Mouse (Mus musculus) right cerebral cortex, adult 2 months (tissue): ENCODE data around the gene Tmem235.

Source experiments
- DNase-seq, 2 experiments: peaks; one replicate each; pipeline ENCODE4 v3.0.0; 2021 to 2022; ENCODE audit warnings: low spot score in 2 of 2

The Tmem235 gene

DNA sequence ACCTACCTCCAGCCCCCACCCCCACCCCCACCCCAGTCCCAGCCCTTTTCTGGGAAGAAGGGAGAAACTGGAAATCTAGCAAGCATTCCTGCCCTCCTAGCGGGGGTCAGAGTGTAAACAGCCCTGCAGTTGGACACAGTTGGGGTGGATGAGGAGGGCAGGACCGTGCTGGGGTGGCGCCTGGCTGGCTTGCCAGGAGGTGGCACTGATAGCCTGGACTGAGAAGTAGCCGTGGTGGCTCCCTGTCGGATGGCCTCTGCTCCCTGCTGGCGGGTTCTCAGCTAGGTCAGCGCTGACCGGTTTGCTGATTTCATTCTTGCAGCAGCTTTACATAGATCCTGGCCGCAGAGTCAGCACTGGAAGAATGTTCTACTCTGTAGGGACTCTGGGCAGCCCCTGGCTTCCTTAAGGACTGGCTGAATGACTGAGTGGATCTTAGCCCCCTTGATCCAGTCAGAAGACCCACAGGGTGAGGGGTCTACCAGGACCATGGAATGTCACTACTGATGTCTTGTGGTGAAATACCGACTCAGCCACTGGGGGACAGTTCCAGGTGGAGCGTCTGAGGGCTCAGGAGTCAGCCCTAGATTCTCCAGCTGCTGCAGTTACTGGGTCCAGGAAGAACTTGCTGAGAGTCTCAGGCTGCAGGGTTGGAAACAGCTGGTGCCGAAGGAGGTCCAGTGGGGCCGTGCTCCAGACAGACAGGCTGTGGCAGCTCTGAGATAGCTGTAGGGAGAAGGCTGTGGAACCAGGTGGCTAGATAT is 30.1 kb downstream of the Tmem235 start:
- no peak for DNase-seq

DNA sequence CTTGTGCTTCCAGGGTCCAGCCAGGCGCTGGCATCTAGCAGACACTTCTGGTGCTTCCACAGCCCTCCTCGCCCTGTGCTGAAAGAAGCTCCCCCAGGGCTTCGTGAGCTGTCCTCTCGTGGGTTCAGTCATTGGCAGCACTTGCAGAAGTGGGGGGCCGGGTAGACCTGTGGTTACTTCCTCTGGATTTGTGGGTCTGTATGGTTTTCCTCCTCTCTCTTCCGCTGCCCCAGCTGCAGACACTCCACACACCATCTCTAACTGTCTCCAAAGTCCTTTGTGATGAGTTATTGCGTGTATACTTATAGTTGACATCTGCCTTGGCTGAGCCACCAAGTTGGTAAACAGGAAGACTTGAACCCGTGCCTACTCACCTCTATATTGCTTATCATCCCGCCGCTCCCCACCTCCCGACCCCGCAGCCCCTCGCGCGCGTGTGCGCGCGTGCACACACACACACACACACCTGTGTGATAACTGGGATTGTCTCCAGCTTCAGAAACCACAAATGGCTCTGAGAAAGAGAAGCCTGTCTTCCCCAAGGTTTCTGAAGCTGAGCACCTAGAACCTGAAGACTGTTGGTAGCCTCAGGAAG is 31.1 kb downstream of the Tmem235 start:
- no peak for DNase-seq

DNA sequence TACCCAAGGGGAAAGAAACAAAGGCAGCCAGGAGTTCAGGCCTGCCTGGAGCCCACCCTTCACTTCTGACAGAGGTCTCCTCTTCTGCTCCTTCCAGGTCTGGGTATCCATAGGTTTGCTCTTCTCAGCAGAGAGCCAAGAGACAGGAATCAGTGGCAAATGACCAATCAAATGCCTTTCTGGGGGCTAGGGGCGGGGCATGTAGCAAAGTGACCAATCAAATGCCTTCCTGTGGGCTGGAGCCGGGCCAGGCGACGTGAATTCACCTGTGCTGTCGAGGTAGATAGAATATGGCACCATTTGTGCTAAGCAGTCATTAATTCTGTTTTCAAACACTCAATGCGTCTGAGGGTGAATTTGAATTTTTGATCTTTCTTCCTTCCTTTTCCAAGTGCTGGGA is 31.6 kb downstream of the Tmem235 start:
- DNase-seq = no peak

DNA sequence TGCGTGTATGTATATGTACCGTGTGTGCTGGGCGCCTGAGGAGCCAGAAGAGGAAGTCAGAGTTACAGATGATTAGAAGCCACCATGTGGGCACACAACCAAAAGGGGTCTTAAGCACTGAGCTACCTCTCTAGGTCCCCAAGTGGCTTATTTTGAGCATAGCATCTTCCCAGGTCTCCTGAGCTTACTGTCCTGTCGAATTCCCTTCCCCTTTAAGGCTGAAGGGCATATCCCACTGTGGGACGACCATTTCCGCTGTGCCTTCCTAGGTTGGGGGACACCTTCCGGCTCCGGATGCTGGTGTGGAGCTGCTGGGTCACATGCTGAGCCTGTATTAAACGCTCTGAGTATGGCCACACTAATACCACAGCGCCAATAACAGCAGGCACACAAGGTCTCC is 34.1 kb downstream of the Tmem235 start:
- DNase-seq = no peak

DNA sequence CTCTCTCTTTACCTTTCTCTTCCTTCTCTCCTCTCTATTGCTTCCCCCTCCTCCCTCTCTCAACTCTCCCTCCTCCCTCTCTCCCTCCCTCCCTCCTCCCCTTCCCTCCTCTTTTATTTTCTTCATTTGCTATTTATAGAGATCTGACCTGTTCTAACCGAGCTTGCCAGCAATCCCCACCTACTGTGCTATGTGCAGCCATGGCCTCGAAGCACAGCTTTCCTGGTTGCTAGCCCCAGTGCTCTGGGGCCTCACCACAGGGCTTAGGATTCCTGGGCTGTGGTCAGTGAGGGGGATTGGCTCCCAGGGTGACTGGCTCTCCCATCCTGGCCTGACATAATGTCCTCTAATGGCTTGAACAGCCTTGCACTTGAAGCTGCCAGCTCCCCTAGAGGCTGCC is 36.0 kb downstream of the Tmem235 start:
- DNase-seq = no peak

DNA sequence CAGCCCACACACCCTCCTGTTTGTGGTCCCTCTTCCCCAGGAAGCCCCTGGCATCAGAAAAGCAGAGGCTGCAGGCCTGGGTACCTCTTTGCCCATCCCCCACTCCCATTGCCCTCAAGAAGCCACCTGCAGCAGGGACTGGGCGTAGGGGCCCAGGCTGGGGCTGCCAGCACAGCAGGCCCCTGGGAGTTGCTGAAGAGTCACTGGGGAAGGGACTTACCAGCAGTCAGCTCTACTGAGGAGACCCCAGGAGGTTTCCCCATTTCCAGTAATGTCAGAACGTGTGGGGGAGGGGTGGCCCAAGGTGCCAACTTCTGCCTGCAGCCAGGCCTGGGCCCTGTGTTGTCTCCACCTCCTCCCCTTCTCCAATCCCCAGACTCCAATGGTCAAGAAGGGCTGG is 41.7 kb downstream of the Tmem235 start:
- no peak for DNase-seq

DNA sequence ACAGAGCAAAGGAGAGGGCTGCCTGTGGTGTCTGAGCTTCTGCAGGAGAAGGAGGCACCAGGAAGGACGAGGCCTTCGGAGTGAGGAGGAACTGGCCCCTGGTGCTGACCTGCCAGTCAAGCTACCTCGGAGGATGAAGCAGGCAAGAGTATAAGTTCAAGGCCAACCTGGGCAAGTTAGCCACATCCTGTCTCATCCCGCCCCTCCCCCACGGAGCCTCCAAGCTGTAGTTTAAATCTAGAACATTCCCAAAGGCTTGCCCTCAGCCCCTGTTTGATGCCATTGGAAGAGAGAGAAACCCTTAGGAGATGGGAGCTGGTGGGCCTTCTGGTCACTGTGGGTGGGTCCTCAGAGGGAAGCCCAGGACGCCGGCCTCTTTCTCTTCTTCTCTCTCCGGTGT is 43.9 kb downstream of the Tmem235 start:
- no peak for DNase-seq

DNA sequence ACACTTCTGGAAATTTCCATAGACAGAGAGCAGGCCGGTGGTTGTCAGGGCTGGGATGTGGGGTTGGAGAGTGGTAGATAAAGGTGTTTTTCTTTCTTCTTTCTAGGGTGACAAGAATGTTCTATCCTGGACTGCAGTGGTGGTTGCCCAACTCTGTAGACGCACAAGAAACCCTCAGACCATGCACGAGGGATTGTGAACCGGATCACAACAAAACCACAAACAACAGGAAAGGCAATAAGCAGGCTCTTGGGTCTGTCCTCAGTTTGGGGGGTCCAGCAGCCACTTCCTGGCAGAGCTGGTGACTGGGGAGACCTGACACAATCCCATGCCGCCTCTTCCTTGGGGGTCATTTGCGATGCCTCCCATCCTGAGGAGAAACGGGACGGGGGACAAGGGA is 48.8 kb downstream of the Tmem235 start:
- DNase-seq = no peak

DNA sequence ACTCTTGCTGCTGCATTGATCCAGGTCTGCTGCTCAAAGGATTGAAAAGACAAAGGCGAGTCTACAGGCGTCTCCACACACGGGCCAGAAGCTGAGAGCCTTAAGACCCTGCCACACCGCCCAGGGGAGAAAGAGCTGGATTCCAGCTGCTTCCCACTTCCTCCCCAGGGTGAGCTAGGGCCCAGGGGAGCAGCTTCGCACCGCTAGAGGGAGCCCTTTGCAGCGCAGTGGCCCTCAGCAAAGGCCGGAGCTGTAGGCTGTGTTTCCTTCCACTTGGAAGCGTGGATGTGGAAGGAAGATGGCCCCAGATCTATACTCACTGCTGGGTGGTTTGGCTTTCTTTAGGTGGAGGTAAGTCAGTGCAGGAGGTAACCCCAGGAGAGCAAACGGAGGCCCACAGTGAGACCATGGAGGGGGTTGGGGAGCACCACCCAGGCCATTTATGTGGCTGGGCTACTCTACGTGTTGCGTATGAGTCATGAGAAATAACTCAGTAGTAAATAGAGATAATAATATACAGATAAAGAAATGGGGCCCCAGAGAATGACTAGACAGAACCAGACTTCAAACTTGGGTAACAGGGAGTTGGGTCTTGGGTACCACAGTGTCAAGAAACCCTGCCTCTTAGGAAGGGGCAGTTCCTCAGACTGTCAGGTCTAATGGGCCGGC is 52.3 kb downstream of the Tmem235 start:
- peak; percentile 79 to 80 for DNase-seq

DNA sequence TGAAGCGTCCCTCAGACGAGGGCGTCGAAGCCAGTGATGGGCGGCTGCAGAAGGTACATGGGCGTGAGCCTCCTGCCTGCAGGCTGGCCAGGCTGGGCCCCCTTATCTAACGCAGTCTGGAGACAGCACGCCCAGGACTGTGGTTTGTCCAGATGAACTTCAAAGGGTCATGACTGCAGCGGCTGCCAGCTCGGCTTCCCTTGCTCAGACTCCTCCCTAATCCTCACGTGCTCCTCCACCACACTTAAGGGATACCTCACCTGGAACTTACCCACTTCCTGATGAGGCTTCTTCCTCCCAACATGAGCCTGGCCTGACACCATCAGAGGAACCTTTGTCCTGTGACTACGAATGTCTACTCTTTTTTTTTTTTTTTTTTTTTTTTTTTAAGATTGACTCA is 54.0 kb downstream of the Tmem235 start:
- no peak for DNase-seq
